Mouse (Mus musculus) CH12.LX (cell line): ENCODE data around the gene Lrrc29.

ENCODE experiments used
- HCFC1 ChIP-seq: IDR thresholded peaks from 2 replicates; pipeline ENCODE4 v1.6.1; 2012; ENCODE audit warnings: low read depth, mild to moderate bottlenecking, inconsistent platforms, low read length, improper control_type of control experiment
- TCF12 ChIP-seq: IDR thresholded peaks from 2 replicates; pipeline ENCODE4 v1.6.1; 2014; ENCODE audit warnings: low read depth, mild to moderate bottlenecking, inconsistent platforms, low read length, improper control_type of control experiment

- no peak for TF ChIP-seq TCF12
- no peak for TF ChIP-seq HCFC1
These were observed 41.0 kb upstream of the Lrrc29 start for GRCm38 (mm10) chr8:105367107-105367506.
